Mouse (Mus musculus) liver, adult 2 months (tissue): ENCODE measurements around the gene Slc23a4.

Experiments
- CTCF ChIP-seq: fragments of 200-500 bp; IDR thresholded peaks from 2 replicates; pipeline ENCODE4 v1.5.1; 2011; ENCODE audit warnings: low read depth, low read length, control low read depth
- POLR2A ChIP-seq: fragments of 200-500 bp; IDR thresholded peaks from 2 replicates; pipeline ENCODE4 v1.6.1; 2011; ENCODE audit warnings: low read length, control low read depth; ENCODE audit not compliant: insufficient read depth; ENCODE audit errors: extremely low read depth

- TF ChIP-seq CTCF (no peak), POLR2A (no peak)
These were observed 89.1 kb downstream of the Slc23a4 start for GRCm38 (mm10) chr6:34899127-34899526.
